Mouse (Mus musculus) megakaryocyte, embryonic 14.5 days (primary cell): Measurements from ENCODE around the gene Sorbs1.

ENCODE experiments used
- FLI1 ChIP-seq: IDR thresholded peaks from 2 replicates; pipeline ENCODE4 v1.6.1; 2012; ENCODE audit warnings: low read length, inconsistent platforms, mixed read lengths
- GATA1 ChIP-seq: IDR thresholded peaks from 3 replicates; pipeline ENCODE4 v1.6.1; 2012; ENCODE audit warnings: mixed read lengths, low read length, inconsistent platforms, borderline replicate concordance

DNA sequence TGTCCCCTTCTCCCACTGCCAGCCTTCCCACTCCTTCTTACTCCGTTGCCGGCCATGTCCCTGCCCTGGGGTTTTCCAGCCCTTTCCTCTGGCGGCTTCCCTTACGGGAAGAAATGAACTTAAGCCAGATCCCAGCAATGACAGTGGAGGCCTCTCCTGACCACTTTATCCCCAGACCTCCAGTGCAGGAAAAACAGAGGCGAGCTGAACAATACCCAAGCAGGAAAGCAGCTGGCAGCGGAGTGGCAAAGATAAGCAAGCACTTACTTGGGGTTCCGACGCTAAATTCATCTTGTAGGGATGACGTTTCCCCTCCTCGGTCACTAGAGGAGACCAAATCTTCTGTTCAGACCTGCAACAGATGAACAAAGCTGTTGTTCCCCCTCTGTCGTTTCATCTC lies 264.2 kb downstream of the Sorbs1 start:
- TF ChIP-seq GATA1 (no peak), FLI1 (no peak)
